Mouse (Mus musculus) B cell, adult 2 months (primary cell): ENCODE results near the gene Vkorc1l1.

Experiments used
- DNase-seq, 2 experiments: peaks; one replicate each; pipeline ENCODE4 v3.0.0; 2022

Vkorc1l1 gene

DNA sequence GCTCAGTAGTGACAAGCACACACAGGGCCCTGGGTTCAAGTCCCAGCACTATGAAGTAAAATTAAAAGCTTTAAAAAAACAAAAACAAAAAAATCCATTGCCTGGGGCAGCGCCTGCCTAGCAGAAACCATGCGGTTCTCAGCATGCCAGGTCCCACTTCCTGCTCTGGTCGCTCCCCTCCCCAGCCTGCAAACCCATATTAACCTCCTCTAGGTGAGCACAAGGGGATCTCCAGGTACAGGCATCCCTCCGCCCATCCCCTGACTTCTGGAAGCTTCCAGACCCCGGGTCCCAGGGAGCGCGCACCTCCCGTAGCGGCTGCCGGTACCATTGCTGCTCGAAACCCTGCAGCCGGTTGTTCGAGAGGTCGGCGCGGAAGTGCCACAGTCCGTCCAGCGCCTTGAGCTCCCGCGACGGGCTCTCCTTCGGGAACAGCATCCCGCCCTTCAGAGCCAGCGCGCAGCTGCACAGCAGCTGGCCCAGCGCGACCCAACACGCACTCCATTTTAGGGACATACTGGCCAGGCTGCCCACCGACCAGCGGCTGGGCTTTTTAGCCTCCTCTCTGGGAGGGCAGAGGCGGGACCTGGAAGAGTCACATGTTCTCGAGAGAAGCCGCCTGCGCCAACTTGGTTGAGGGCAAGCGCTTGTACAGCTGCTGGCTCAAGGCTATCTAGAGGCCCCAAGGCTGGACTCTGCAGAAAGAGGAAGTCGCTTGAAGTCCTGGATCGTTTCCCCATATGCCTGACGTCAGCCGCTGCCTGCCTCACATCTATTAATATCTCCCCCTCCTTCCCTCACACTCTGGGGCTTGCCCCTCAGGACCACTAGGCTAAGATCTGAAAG is 60.8 kb downstream of the Vkorc1l1 start, which contains the start of gene Gusb:
Gene Gusb, minus strand, starts transcription at position 749 of the 846 bp plus-strand sequence.
- DNase-seq = peak; percentile 73

DNA sequence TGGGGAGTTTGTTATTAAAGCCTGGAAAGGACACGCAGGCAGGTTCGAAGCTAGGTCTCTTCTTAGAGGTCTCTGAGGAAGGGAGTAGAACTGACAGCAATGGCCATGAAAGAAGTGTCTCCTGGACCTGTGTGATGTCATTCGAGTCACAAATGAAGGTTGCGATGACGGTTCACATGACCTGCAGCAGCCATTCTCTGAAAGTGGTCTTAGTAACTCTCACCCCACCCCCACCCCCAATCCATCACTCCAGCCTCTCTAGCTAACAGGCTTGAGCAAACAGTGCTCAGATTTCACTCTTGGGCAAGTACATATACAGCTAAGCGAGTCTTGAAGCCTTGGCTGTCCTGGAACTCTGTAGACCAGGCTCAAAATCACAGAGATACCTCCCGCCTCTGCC is 61.5 kb downstream of the Vkorc1l1 start:
- no peak for DNase-seq

DNA sequence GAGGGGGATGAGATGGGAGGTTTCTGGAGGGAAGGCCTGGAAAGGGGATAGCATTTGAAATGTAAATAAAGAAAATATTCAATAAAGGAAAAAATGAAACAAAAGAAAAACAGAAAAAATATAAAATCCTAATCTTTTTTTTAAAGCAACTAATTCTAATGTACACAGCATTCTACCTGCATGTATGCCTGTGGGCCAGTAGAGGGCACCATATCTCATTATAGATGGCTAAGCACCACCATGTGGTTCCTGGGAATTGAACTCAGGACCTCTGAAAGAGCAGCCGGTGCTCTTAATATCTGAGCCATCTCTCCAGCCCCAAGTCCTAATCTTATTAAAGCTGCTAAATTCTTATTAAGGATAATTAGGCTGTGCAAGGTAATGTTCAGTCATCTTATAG is 65.6 kb downstream of the Vkorc1l1 start:
- peak; percentile 28 to 36 for DNase-seq

DNA sequence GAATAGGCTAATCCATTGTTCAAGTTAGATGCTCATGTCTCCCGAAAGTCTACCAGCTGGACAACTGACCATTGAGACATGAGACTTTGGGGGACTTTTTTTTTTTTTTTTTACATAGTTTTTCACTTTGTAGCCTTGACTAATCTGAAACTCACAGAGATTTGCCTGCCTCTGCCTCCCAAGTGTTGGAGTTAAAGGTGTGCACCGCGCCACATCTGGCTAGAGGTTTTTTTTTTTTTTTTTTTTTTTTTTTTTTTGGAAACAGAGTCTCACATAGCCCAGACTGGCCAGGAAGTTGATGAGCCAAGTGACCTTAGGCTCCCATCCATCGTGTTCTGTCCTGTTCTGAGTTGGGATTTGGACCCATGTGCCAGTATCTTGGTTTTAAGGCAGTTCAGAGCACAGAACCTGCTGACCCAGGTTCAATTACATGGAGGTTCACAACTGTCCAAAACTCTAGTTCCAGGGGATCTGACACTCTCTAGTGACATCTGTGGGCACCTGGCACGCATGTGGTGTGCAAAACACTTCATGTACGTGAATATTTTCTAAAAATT is 66.3 kb downstream of the Vkorc1l1 start:
- DNase-seq = no peak

DNA sequence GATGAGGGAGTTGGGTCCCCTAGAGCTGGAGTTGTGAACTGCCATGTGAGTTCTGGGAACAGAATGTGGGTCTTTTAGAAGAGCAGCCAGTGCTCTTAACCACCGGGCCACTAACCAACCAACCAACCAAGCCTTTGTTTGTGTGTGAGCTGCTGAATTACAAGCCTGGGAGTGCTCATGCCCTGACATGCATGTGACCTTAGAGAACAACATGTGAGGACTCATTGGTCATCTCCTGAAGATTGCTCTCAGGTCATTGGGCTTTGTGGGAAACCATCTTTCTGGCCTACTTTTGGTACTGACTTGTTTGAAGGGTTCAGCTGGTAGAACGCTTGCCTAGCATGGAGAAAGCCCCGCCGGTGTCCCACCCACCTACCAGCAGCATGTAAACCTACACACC is 68.0 kb downstream of the Vkorc1l1 start:
- no peak for DNase-seq

DNA sequence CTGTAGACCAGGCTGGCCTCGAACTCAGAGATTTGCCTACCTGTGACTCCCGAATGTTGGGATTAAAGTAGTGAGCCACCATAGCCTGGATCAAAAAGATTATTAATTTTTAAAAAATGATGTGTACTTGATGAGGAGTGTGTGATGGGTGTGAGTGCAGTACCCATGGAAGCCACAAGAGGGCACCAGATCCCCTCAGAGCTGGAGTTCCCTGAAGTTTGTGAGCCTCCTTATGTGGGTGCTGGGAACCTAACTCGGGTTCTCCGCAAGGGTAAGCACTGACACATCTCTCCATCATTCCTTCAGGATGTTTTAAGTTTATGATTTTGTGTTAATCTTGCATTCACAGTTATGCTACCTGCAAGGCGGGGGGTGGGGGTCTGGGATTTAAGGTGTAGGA is 69.2 kb downstream of the Vkorc1l1 start:
- peak; percentile 56 to 58 for DNase-seq

DNA sequence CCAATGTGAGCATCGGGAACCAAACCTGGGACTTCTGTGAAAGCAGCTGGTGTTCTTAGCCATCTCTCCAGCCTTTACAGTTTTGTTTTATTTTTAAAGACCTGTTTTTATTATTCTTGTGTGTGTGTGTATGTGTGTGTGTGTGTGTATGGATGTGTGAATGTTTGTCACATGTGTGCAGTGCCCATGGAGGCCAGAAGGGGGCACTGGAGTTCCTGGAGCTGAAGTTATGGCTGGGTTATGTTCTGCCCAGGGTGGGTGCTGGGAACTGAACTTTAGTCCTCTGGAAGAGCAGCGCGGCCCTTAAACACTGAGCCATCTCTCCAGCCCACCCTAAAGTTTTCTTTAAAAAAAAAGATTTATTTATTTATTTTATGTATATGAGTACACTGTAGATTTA is 73.3 kb downstream of the Vkorc1l1 start:
- no peak for DNase-seq

DNA sequence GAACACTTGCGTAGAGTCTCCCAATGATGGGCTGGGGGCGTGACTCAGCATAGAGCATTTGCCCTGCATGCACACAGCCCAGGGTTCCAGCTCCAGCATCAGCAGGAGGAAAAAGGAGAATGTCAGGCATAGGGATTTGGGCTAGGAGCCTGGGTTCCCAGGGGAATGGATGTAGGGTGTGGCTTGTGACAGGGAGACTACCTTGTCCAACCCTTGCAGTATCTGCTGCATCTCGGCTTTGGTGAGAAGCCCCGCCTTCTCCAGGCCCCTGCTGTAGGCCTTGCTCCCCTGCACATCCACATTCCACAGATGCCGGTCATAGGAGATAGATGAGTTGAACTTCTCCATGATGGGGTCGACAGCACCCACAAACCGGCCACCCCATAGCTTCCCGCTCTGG is 77.7 kb downstream of the Vkorc1l1 start:
- DNase-seq = no peak

DNA sequence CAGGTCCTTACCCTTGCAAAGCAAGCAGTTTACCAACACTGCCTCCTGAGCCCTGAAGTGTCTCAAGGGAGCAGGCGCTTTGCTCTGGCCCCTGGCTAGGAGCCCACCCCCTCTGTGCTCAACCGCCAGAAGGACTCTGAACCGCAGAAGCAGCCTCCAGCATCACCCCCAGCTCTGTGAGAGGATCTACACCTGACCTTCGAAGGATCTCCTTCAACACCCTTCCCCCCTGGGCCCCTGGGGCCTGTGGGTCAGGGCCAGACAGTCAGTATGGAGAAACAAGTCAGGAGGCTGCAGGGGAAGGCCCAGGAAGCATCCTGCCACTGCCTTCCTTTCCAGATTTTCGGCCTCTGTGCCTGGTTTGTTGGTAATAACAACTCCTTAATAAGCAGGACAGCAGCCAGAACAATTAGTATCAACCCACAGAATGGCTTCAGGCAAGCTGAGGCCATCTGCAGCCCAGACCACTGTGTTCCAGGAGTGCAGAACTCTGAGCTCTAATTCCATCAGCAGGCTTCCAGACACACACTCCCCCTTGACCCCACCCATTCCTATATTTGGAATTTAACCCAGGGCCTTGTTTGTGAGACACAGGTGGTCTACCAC is 79.7 kb downstream of the Vkorc1l1 start:
- DNase-seq = no peak

DNA sequence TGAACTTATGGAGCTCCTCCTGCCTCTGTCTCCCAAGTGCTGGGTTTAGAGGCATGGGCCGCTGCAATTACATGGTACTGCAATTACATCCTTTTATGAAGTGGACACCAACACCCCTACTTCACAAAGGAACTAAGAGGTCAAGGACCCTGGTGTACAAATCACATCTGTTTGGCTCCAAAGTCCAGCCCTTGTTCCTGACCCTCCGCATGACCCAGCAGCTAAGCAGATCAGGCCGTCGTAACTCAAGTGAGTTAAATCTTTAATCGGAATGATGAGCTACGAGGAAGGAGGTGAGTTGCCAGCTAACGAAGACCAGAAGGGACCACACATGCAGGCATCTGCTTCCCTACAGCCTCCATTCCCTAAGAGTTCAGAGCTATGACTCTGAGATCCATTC is 80.6 kb downstream of the Vkorc1l1 start:
- DNase-seq = no peak

DNA sequence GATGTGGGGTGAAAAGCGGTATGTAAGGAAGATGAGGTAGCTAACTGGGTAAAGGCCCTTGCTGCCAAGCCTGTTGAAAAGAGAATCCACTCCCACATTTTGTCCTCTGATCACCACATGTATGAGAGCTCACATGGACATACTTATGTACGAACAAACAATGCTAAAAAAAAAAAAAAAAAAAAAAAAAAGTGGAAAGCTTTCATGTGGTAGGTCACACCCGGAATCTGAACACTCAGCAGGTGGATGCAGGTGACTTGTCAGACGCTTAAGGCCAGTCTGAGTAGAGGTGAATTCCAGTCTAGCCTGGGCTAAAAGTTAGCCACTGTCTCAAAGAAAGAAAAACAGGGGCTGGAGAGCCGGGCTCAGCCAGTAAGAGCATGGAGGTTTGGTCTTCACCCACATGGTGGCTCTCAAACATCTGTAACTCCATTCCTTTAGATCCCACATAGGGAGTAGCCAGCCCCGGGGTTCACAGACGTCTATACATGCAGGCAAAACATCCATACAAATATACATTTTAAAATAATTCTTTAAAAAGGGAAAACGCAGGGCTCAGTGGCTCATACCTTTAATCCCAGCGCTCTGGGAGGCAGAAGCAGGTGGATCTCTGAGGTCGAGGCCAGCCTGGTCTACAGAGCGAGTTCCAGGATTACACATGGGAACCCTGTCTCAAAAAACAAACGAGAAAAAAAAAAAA is 81.4 kb downstream of the Vkorc1l1 start:
- DNase-seq = peak in 1 of 2 experiments; percentile 8

DNA sequence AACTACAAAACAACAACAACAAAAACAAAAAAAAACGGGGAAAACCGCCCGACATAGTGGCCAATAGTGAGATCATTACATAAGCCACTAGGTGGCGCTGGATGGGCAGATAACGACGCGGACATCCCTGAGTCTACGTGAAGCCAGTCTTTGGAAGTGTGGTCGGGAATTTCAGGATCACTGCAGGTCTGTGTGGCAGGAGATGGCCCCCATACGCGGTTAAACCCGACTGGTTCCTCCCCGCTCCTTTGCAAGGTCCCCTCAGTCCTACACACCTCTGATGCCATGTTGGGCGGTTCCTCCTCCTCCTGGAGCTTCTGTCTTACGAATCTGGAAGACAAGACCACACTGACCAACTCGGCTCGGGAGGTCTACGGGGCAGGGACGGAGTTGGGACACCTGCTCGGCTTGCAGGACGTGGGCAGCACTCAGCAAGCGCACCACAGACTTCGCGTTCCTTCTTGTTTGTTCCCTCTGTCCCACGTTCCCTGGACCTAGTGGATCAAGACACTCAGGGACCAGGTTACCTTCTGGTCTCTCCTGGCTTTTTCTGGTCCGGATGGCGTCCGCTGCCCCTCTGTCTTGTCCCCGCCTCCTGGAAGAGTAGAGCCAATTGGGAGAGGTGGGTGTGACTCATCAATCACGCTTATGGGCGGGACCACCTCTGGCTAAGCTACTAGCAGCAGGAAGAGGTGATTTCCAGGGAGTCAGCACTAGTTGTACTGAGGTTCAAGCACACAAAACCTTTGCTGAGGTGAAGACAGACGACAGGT is 82.2 kb downstream of the Vkorc1l1 start:
- peak; percentile 73 to 77 for DNase-seq

DNA sequence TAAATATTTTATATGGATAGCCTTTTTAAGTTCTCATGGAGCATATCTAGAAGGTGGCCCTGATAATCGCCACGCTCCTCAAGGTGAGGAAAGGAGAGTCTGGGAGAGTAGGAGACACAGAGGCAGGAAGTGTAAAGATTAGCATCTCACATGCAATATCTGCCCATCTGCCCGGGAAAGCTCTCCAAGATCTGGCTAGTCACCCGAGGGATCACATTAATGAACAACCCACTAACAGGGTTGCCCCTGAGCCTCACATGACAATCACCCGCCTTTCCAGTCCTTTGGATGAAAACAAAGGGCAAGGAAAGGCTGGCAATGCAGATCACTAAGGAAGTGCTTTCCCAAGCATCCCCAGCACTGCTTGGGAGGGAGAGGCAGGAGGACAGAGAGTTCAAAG is 85.4 kb downstream of the Vkorc1l1 start:
- DNase-seq = no peak

DNA sequence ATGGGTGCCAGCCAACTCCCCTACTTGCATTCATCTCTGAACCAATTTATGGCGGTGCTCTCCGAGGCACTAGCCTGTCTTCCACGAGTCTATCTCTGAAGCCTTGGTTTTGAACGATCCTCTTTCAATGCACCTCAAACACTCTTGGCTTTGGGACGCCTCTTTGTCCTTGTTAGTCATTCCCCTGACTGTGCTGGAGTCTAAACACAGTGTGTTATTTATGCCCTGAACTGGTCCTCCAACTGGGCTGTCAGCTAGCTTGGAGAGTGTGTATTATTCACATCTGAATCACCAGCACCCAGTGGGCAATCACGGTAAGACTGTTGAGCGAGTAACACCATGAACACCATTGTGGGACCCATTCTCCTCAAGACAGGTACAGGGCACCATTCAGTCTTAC is 85.9 kb downstream of the Vkorc1l1 start:
- DNase-seq = no peak

DNA sequence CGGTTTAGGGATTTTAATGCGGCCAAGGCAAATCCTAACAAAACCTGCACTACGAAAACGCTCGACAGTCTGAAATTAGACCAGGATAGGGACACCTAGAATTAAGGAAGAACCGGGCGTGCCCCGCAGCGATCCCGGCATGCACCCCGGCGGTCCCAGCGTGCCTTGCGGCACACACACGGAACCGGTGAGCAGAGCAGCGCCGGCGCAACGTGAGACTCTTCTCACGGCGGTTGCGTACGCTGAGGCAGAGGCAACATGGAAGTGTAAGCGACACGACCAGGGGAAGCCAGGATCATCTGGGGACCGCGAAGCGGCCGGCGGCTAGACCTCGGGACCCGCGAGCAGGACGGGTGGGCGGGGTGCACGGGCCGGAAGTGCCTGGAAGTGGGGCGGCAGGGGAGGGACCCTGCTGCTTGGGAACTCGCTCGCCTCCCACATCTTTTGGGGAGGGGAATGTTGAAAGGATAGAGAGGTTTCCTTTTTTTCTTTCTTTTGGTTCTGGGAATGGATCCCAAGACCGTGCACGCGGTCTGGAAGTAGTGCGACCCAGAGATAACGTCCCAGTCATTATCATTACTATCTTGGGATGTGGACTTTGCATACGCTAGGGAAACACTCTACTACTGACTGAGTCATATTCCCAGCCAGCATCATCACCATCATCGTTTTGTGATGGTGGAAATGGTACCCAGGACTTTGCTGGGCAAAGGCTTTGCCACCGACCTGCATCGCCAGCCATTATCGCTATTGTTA is 87.5 kb downstream of the Vkorc1l1 start, which contains the start of the genes Asl and Crcp:
Gene Asl, minus strand, starts transcription at position 106 of the 756 bp plus-strand sequence.
Gene Crcp, plus strand, starts transcription at position 149 of the 756 bp plus-strand sequence.
- peak; percentile 89 to 91 for DNase-seq

DNA sequence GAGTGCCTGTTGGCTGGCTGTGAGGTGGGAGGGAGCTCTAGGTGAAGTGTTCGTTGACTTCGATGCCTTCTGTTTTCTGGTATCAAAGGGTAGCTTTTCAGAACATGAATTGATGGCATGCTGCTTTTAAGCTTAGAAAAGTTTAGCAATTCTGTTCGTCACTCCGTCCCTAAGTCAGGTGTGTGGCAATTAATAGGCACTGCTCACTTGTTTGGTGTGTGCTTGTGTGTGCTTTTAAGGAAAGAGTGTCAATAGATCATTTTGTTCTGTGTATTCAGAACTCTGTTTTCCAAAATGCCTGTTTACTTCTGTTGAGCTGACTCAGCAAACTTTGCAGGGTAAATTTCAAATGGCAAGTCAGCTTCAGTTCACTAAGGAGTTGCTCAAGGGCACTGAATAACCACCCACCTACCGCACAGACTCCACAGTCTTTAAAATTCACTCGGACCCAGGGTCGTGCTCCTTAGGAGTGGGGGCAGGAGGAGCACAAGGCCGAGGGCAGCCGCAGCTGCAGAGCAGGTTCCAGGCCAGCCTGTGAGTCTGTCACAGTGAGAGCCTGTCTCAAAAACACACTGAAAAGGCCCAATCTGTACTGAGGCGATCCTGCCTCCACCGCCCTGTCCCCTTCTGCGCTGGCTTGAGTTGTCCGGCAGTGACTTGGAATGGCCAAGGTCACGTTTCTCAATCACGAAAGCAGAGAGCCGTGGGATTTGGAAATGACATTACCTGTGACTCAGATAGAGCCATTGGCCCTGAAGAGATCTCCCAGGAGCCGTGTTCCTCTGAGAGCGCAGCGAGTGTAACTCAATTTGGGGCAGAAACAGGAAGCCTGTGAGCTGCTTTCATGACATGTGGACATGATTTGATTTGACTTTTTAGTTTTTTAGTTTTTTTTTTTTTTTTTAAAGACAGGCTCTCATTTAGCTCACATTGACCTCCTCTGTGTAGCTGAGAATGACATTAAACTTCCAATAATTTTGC is 89.9 kb downstream of the Vkorc1l1 start:
- DNase-seq = no peak

DNA sequence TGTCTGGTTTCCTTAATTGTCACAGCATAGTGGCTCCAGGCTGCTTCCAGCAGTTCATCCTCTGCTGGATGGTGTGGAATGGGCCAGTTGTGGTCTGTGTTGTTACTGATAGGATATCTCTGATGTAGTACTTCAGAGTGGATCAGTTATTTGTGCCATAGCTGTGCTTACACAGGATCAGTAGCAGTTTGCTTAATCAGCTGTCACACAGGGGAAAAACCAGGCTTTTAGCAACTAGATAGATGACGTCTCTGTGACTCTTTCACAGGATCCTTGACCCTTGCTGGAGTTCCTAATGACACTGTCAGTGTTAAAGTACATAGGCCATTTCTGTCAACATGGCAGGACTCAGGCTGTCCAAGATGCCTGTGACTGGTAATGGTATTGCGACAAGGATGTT is 92.1 kb downstream of the Vkorc1l1 start:
- DNase-seq = no peak
